Mouse (Mus musculus): ENCODE results near the gene Xpa.
"Not testable (repeated sequence)": the region's sequence is repeated elsewhere in the genome, so short reads cannot be mapped to it uniquely, and the experiment has no call there.

The Xpa gene

DNA sequence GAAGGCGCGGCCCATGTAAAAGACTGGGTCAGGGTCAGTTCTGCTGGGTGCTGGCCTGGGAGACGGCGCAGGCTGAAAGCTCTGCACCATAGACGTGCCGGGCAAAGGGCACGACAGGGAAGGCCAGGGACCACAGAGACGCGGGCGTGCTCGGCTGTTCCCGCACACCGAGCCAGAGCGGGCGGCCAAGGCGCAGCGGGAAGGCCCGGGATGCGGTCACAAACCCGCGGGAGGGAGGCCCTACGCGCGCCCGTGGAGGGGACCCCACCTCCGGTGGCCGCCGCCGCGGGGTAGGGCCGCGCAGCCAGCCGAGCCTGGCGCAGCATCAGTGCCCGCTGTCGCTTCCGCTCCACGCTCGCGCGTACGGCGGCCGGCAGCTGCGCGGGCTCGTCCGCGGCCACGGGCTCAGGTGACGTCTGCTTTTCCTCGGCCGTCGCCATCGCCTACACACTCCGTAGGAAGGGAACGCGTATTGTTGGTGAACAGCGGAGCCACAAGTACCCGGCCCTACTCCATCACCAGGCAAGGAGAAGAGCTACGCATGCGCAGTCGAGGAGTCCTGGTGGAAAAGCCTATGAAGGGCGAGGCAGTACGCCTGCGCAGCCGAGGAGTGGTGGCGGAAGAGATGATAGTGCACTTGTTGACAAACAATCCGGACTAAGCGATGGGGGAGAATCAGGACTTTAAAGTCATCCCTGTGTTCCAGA lies at the start of gene Xpa:
TSS of gene Xpa (minus strand) at position 531 of the 707 bp plus-strand sequence.
- peak; percentile 98 for DNase-seq (ENCODE audit: low spot score)

DNA sequence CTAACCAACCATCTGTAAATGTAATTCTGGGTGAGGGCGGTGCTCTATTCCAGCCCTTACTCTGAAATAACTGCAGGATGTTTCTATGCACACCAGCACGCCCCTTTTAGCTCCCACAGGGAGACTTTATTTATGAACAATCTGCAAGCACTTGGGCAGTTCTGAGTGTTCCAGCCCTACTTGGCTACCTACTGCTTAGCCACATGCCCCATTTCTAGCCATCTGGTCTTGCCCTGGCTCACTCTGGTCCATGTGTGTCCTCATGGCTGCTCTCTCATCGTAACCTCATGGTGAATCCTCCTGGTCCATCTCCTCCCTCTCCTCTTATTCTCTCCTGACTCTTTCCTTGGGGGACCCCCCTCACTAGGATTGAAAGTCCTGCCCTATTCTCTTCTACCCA lies 39.8 kb upstream of the Xpa start:
- no peak for DNase-seq (ENCODE audit: low spot score)

DNA sequence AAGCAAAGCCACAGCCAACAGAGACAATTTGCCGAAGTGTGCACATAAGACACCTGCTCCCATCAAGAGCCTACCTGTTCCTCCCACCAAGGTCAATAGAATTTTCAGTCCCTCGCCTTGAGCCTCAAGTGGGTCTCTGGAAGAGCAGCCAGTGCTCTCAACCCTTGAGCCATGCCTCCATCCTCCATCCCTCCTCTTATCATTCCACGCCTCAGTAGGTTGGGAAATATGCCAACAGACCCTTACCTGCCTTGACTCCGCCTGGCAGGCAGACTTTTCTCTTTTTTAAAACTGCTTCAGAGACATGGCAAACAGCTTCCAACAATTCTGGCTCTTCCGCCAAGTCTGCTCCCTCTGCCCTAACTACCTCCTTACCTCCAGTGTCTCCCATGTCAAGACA lies 38.6 kb upstream of the Xpa start:
- DNase-seq (ENCODE audit: low spot score), result no peak

DNA sequence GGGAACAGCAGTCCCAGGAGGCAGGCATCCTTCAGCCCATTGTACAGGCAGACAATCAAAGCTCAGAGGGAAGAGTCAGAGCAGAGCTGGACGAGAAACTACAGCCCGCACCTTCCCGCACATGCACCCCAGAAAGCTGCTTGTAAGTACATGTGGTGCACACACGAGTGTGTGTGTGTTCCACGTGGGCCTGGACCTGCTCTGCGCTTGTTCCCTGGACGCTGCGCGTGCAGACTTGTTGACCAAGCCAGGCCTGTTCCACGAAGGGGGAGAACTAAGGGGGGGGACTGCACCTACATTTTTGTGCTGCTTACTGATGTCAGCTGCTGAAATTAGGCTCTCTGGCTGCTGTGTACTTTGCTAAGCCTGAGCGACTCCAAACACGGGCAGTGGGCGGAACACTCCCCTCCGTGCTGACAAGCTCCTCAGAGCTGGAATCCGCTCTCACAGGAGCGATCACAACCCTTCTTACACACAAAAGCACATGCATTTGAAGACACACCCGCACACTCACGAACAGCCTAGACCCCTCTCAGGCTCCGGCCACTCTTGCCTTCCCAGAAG lies 30.9 kb upstream of the Xpa start:
- DNase-seq (ENCODE audit: low spot score), result no peak

DNA sequence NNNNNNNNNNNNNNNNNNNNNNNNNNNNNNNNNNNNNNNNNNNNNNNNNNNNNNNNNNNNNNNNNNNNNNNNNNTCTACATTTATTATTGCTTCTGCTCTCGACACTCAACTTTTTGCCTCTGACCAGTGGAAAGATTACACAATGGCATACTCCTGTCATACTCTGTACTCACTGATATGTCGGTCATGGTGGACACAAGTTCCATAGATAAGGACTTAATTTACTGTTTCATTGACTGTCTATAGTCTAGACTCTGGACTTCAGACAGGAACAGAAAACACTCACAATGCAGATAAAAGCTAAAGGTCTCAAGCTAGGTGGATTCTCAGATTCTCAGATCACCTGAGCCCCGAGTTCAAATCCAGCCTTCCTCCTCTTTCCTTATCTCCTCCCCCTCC lies 25.0 kb upstream of the Xpa start:
- DNase-seq (ENCODE audit: low spot score), result no peak

GRCm38 (mm10) chr4:46202562-46203126 lies 6.5 kb upstream of the Xpa start:
- DNase-seq (ENCODE audit: low spot score), result no peak

DNA sequence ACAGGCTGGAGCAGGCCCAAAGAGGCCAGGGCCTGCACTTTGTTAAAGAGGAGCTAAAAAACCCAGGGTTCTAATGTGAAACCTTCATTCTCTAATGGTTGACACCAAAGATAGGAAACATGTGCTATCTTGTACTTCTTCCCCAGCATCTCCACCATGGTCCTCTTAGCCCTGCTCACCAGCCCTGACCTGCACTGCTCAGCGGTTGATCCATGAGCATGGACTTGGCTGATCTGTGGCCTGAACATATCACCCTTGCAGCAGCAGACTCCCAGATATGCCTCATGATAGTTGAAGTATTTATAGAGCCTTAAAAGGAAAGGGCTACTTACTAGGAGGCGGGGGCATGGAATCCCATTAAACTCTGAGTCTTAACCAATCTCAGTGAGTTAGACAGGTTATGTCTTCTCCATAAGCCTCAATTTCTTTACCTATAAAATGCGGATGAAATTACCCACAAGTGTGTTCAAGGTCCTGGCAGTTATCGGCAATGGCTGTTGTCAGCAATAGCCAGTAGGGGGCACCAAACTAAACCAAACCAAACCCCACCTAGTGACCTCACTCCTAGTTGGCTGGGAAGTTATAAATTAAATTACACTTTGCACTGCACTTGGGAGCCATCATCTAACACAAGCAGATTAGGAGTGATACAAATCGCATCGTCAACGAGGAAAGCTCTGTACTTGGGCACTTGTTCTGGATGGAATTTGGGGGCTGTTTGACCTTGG lies 5.9 kb upstream of the Xpa start:
- DNase-seq (ENCODE audit: low spot score), result peak; percentile 78

GRCm38 (mm10) chr4:46198064-46198463 lies 2.0 kb upstream of the Xpa start:
- DNase-seq (ENCODE audit: low spot score), result no peak

DNA sequence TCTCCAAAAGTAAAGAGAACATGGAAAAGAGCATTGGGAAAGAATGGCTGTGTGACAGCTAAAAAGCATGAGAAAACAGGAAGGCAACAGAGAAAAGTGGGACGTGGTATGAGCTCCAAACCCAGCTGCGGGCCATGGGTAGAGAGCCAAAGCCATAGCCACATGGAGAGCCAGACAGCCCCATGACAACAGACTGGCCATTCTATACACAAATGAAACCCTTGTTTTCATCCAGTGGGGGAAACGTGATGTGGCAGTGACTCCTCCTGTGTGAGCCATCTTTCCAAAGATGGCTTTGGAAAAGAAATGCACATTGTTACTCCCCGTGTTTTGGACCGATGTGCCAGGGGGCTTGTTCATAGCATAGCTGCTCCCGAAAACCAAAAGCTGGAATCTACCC lies 402 bp upstream of the Xpa start:
- DNase-seq (ENCODE audit: low spot score), result no peak

GRCm38 (mm10) chr4:46192011-46192410 lies 4.1 kb downstream of the Xpa start:
- not testable (repeated sequence) for DNase-seq (ENCODE audit: low spot score)

- peak; percentile 15 for DNase-seq (ENCODE audit: low spot score)
Measured at GRCm38 (mm10) chr4:46186466-46186865, 9.6 kb downstream of the Xpa start.

GRCm38 (mm10) chr4:46185890-46186289 lies 10.2 kb downstream of the Xpa start:
- DNase-seq (ENCODE audit: low spot score), result no peak

DNA sequence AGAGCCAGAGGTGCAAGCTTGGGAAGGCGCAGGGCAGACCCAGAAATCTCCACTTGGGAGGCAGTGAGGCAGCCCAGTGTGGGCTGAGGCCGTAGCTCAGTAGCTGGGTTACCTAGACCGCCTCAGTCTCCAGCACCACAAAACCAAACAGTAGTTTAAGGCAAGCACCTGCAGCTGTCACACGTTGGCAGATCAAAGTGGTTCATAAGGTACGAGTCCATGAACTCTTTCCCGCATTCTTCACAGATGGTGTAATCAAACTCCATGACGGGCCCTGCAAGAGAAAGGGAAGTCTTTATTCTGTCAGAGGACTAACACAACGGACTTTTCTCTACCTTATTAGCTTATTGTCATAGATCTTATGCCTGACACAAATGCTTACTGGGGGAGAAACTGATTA lies 10.7 kb downstream of the Xpa start:
- DNase-seq (ENCODE audit: low spot score), result no peak

- no peak for DNase-seq (ENCODE audit: low spot score)
Measured at GRCm38 (mm10) chr4:46182181-46182580, 13.9 kb downstream of the Xpa start.

- DNase-seq (ENCODE audit: low spot score), result no peak
Measured at GRCm38 (mm10) chr4:46181168-46181567, 14.9 kb downstream of the Xpa start.

GRCm38 (mm10) chr4:46177496-46177895 lies 18.6 kb downstream of the Xpa start:
- no peak for DNase-seq (ENCODE audit: low spot score)

DNA sequence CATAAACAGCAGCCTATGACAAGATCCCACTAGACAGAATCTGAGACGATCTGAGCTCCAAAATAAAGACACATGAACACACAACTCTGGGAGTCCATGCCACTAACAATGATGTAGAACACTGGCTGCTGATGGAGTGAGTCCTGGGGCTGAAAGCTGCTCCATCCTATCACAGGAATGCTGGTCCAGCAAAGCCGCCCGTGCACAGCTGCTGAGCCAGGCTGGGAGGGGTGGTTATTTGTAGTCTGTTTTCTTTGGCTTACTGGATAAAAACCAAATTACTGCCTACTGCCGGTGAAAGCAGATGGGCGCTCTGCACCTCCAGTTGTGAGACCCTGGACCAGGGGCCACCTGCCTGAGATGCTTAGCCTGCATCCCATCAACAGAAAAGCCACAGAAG lies 19.1 kb downstream of the Xpa start:
- no peak for DNase-seq (ENCODE audit: low spot score)

GRCm38 (mm10) chr4:46176313-46176712 lies 19.8 kb downstream of the Xpa start:
- no peak for DNase-seq (ENCODE audit: low spot score)

DNA sequence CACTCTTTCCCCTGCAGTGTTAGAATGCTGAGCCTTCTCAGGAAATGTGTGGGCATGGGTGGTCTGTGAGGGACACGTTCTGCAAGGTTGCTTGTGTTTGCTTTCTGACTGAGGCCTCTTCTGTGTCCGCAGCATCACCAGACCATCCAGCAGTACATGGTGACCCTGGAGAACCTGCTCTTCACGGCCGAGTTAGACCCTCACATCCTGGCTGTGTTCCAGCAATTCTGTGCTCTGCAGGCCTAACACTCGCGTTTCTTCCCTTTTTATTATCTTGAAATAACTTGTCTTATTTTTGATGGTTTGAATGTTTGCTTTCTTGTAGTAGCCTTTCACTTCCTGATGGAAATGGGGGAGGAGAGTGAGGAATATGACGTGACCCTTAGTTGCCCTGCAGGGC lies 24.4 kb downstream of the Xpa start:
- no peak for DNase-seq (ENCODE audit: low spot score)

DNA sequence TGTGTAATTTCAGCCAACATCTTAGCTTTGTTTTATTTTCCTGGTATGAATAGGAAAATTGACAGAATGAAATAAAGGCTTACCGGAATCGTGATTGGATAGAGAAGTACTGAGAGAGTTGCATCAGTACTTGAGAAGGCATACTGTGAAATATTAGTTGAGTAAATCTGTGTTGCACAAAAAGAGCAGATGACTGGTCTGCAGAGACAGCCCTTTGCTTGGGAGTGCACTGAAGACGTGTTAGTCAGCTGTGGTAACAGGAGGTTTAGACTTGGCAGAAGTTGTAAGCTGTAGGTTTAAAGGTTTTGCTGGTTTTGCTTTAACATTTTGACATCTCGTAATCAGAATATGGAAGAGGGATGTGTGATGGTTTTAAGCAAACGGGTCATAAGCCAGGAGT lies 30.3 kb downstream of the Xpa start:
- peak; percentile 21 for DNase-seq (ENCODE audit: low spot score)

- no peak for DNase-seq (ENCODE audit: low spot score)
Measured at GRCm38 (mm10) chr4:46164027-46164426, 32.1 kb downstream of the Xpa start.

DNA sequence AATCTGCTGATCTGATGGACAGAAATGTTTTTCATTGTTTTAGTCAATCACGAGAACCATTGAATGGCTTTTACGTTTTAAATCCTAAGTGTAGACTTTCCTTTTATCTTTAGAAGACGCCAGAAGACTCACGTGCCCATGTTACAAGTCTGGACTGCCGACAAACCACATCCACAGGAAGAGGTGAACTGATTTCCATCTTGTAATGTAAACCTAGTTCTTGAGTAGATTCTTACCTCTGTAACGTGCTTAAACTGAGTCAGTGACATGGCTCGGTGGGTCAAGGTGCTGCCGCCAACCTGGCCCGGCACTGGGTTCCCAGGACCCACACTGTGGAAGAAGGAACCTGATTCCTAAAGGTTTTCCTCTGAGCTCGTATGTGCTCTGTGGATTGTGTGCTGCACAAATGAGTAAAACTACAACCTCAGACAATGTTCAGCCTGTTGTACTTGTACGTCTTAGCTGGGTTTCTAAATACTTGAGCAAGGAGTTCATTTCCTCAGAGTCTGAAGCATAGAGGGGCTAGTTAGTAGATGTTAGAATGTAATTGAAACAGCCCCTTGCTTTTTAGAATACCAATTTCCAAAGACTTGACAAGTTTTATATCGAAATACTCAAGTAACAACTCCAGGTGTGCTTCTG lies 44.1 kb downstream of the Xpa start:
- no peak for DNase-seq (ENCODE audit: low spot score)

- DNase-seq (ENCODE audit: low spot score), result no peak
Measured at GRCm38 (mm10) chr4:46146881-46147280, 49.2 kb downstream of the Xpa start.

All from adipocyte (in vitro differentiated cells).